Mouse (Mus musculus) kidney, adult 10 weeks (tissue): Measurements from ENCODE around the gene Pmm1. TPM values are rescaled to one million over a fixed set of nuclear protein-coding genes. Genes with fewer than 3 reads are reported as not detected.

Source experiments
- polyA plus RNA-seq: library from polyadenylated mRNA; stranded (reverse); fragments of 350-450 nt; fragmentation: Illumina TruSeq; extraction: RNeasy Lipid Tissue Mini Kit (QIAGEN cat#74804); gene quantifications from one replicate; pipeline ENCODE4 v1.2.3, GENCODE M21; 2014; ENCODE audit warnings: low read depth, low replicate concordance

Pmm1 gene
- polyA plus RNA-seq: 2.4 TPM

GRCm38 (mm10) chr15:81960171-81961077, at the start of gene Pmm1:
Gene Pmm1, minus strand, starts transcription at chr15:81960930.

GRCm38 (mm10) chr15:81987646-81988045, 26.9 kb upstream of the Pmm1 start, which contains the start of gene Xrcc6:
Gene Xrcc6, plus strand, starts transcription at chr15:81987835.

GRCm38 (mm10) chr15:81980321-81980720, 19.6 kb upstream of the Pmm1 start, which contains the start of gene 1700029P11Rik:
Gene 1700029P11Rik, plus strand, starts transcription at chr15:81980540.

GRCm38 (mm10) chr15:81936679-81937078, 24.1 kb downstream of the Pmm1 start, which contains the start of gene Csdc2:
Gene Csdc2, plus strand, starts transcription at chr15:81936759.

GRCm38 (mm10) chr15:81925760-81926445, 34.8 kb downstream of the Pmm1 start, which contains the start of gene Polr3h:
Gene Polr3h, minus strand, starts transcription at chr15:81926240.

Other genes with a start within 250 kb of the Pmm1 start
- 10.5 TPM for gene Zc3h7b, start 215.9 kb downstream of the Pmm1 start, polyA plus RNA-seq
- gene Rangap1, start 215.4 kb downstream of the Pmm1 start, polyA plus RNA-seq: 4.1 TPM
- gene Tef, start 158.5 kb downstream of the Pmm1 start, polyA plus RNA-seq: 27.4 TPM
- 5.7 TPM for gene Tob2, start 102.1 kb downstream of the Pmm1 start, polyA plus RNA-seq
- 11.7 TPM for gene Phf5a, start 89.0 kb downstream of the Pmm1 start, polyA plus RNA-seq
- 165 TPM for gene Aco2, start 88.6 kb downstream of the Pmm1 start, polyA plus RNA-seq
- gene Polr3h, start 34.7 kb downstream of the Pmm1 start, polyA plus RNA-seq: 1.9 TPM
- 0.16 TPM for gene Csdc2, start 24.2 kb downstream of the Pmm1 start, polyA plus RNA-seq
- not detected for gene 1700029P11Rik, start 19.6 kb upstream of the Pmm1 start, polyA plus RNA-seq
- gene Xrcc6, start 26.9 kb upstream of the Pmm1 start, polyA plus RNA-seq: 76.0 TPM
- gene Desi1, start 72.9 kb upstream of the Pmm1 start, polyA plus RNA-seq: 11.2 TPM
- 312 TPM for gene Snu13, start 86.7 kb upstream of the Pmm1 start, polyA plus RNA-seq
- not detected for gene 4930407I10Rik, start 98.2 kb upstream of the Pmm1 start, polyA plus RNA-seq
- not detected for gene Mei1, start 109.1 kb upstream of the Pmm1 start, polyA plus RNA-seq
- gene Ccdc134, start 167.0 kb upstream of the Pmm1 start, polyA plus RNA-seq: 1.4 TPM
- gene Srebf2, start 186.3 kb upstream of the Pmm1 start, polyA plus RNA-seq: 10.9 TPM